Mouse (Mus musculus): ENCODE results near the gene AY074887.
"Not testable (repeated sequence)": the region's sequence is repeated elsewhere in the genome, so short reads cannot be mapped to it uniquely, and the experiment has no call there.

AY074887 gene

GRCm38 (mm10) chr9:54950575-54951321, at the start of gene AY074887, which contains the start of gene Psma4:
AY074887 (minus strand) TSS chr9:54950998.
Psma4 (plus strand) TSS chr9:54950790.
- DNase-seq (ENCODE audit: low read depth, low spot score) = peak; percentile 98

- no peak for DNase-seq (ENCODE audit: low read depth, low spot score)
These were observed 44.8 kb upstream of the AY074887 start for GRCm38 (mm10) chr9:54995645-54996044.

- DNase-seq (ENCODE audit: low read depth, low spot score) = peak; percentile 57
These were observed 43.6 kb upstream of the AY074887 start for GRCm38 (mm10) chr9:54994381-54994780.

DNA sequence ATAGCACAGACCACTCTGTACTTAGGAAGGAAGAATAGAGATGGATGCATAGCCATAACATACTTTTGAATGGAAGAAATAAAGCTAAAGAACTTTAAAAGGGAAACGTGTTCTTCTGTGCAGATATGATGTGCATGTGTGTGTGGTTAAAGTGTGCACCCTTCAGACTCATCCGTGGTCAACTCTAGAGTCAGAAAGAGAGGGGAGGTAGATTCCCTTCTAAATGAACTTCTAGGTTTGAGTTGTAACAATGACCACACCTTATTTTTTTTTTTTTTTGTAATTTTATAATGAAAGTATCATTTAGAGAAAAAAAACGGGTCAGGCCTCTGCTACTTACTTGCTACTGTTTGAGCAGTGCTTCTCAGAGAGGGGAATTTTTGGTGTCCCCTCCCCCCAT, 39.6 kb upstream of the AY074887 start:
- no peak for DNase-seq (ENCODE audit: low read depth, low spot score)

- no peak for DNase-seq (ENCODE audit: low read depth, low spot score)
These were observed 31.6 kb upstream of the AY074887 start for GRCm38 (mm10) chr9:54982401-54982800.

DNA sequence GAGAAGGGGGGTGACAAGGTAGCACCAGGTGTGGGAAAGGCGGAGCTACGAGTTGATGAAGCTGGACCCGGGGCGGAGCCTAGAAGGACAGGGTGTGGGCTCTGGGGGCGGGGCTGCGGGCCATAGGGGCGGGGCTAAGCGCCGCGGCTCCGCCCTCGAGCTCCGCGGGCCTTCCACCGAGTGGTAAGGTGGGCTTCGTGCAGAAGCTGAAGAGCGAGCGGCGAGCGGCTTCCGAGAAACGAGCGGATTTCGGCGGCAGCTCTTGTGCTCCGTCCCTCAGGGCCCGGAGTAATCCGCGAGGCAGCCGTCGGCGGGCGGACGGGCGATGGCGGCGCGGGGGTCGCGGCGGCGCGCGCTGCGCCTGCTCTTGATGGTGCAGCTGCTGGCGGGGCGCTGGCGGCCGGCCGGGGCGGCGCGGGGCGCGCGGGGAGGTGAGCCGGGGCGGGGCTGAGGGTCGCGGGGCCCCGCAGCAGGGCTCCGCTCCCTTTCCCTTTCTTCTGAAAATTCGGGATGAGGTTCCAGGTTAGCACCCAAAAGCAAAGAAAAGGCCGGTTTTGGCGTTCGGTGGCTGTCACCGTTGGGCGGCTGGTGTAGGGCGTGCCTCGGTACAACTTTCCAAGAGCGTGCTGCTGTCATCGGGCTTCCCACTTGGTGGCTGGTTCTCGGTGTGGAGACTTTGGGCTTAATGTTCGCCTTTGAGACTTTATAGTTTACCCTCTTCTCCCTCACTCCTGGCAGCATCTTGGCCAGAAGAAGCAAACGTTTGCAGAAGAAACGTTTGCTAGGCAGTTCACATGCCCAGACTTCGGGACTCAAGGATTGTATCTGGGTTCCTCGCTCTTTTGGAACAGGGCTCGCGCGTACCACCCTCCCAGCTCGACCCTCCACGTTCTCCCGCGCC, 30.7 kb upstream of the AY074887 start:
- peak; percentile 85 for DNase-seq (ENCODE audit: low read depth, low spot score)

DNA sequence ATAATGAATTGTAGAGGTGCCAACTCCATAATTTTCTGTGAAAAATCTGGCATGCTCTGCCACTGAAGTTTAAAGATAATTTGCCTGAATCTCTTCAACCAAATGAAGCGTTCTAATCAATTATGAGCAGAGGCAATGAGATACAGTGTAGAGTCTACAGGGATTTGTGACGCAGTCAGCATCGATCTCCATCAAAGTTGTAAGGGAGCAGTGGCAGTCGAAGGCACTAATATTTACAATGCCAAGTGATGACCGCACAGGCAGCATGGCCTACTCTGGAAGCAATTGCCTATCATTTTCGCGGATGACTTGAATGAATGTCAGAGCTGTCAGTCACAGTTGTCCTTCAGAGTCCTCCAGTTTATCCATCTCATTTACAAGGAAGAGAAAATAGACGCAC, 29.9 kb upstream of the AY074887 start, which contains the start of gene Chrna5:
Gene Chrna5, plus strand, starts transcription at position 207 of the 400 bp plus-strand sequence.
- DNase-seq (ENCODE audit: low read depth, low spot score) = no peak

DNA sequence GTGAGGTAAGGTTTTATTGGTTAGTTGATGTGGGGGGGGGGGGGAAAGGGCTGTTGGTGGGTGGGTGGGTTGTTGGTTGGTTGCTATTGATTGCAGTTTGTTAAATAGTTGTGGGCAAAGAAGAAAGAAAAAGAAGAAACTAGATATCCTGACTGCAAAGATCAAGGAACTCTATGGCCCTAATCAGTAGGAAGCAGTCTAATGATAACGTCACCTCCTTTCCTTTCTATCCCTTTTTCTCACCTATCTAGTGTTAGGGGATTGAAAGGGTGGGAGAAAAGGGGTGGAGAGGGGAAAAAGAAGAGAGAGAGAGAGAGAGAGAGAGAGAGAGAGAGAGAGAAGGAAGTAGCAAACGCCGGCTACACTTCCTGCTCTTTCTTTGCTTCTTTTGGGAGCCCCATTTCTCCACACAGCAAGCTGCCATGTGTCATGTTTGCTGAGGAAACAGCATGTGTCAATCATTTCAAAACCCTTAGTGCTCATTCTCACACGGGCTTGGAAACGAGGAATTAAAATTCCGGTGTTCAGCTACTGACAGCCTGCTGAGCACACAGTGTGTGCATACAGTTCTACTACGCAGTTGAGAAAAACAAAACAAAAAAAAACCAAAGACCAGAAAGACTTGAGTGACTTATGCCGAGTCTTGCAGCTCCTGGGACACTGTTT, 19.3 kb upstream of the AY074887 start:
- DNase-seq (ENCODE audit: low read depth, low spot score) = no peak

DNA sequence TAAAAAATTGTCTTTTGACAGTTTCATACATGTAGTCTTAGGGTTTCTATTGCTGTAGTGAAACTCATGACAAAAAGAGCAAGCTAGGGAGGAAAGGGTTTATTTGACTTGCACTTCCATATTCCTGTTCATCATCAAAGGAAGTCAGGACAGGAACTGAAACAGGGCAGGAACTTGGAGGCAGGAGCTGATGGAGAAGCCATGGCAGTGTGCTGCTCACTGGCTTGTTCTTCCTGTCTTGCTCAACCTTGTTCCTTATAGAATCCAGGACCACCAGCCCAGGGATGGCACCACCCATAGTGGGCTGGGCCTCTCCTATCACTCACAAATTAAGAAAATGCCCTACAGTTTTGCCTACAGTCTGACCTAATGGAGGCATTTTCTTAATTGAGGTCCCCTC, 12.9 kb upstream of the AY074887 start:
- DNase-seq (ENCODE audit: low read depth, low spot score) = no peak

DNA sequence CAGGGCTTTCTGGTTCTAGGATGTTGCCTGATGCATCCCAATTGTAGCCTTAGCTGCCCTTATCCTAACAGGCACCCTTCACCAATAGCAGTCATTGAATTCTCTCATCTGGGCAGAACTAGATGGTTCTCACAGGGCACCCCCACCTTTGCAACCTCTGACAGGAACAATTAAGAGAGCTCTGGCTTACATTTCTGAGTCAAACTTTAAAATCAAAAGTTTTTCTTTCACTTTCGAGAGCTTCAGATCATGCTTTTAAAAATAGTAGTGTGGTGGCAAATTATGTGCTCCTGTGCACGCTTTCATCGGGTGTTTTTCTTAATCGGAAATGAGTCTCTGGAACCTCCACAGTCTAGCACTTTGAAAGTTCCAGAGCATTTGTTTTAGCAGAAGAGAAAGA, 10.3 kb upstream of the AY074887 start:
- no peak for DNase-seq (ENCODE audit: low read depth, low spot score)

DNA sequence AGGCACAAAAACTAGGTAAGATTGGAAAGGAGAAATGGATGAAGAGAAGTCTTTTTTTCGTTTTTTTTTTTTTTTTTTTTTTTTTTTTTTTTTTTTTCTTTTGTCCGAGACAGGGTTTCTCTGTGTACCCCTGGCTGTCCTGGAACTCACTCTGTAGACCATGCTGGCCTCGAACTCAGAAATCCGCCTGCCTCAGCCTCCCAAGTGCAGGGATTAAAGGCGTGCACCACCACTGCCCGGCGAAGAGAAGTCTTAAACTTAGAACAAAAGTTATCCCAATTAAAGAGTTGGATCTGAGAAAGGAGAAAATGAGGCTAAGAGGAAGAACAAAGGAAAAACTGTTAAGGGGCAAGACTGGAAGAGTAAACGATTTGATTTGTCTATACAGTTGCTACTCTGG, 636 bp downstream of the AY074887 start:
- not testable (repeated sequence) for DNase-seq (ENCODE audit: low read depth, low spot score)

DNA sequence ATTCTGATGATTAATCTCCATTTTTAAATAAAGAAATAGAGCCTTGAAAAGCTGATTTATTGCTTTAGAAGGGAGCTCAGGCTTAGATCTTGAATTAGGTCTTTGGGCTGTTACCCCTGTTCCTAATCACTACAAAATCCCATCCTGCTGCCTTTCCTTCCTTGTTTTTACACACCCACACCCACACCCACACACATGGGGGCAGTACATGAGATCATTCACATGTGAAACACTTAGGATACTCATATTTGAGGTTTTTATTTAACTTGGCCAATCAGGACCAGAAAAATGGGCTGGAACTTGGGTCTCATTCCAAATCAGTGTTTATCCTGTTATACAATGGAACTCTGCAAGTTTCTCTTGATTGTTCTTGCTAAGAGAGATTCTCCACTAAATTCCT, 1.3 kb downstream of the AY074887 start:
- DNase-seq (ENCODE audit: low read depth, low spot score) = no peak

GRCm38 (mm10) chr9:54946256-54946655, 4.5 kb downstream of the AY074887 start:
- peak; percentile 17 for DNase-seq (ENCODE audit: low read depth, low spot score)

- no peak for DNase-seq (ENCODE audit: low read depth, low spot score)
These were observed 6.3 kb downstream of the AY074887 start for GRCm38 (mm10) chr9:54944467-54944866.

- no peak for DNase-seq (ENCODE audit: low read depth, low spot score)
These were observed 8.7 kb downstream of the AY074887 start for GRCm38 (mm10) chr9:54942071-54942470.

DNA sequence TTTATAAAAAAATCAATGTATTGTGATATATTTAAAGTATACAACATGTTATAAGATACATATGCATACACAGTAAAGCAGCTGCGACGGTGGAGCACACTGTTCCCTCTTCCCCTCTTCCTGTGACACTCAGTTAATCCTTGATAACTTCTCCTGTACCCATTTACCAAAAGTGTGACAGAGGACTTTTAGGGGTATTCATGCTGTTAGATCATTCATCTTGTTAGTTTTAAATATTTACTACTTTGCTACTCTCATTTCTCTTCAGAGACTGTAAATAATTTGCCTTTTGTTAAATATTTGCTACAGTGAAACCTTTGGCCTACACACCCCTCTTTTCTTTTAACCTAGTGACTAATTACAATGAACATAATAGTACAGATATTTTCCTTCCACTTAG, 18.4 kb downstream of the AY074887 start:
- no peak for DNase-seq (ENCODE audit: low read depth, low spot score)

DNA sequence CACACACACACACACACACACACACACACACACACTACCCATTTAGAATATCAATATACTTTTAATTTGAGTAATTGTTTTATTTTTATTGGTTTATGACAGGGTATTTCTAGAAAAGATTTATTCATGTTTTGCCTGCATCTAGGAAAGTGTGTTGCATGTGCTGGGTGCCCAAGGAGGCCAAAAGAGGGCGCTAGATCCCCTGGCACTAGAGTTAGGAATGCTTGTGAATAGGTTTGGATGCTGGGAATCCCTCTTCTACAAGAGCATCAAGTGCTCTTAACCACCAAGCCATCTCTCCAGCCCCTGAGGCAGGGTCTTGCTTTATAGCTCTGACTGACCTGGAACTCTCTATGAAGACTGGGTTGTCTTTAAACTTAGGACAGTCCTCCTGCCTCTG, 19.0 kb downstream of the AY074887 start:
- DNase-seq (ENCODE audit: low read depth, low spot score) = peak; percentile 80

- no peak for DNase-seq (ENCODE audit: low read depth, low spot score)
These were observed 20.1 kb downstream of the AY074887 start for GRCm38 (mm10) chr9:54930741-54931140.

- DNase-seq (ENCODE audit: low read depth, low spot score) = no peak
These were observed 30.9 kb downstream of the AY074887 start for GRCm38 (mm10) chr9:54919946-54920345.

GRCm38 (mm10) chr9:54918781-54919180, 32.0 kb downstream of the AY074887 start:
- DNase-seq (ENCODE audit: low read depth, low spot score) = no peak

DNA sequence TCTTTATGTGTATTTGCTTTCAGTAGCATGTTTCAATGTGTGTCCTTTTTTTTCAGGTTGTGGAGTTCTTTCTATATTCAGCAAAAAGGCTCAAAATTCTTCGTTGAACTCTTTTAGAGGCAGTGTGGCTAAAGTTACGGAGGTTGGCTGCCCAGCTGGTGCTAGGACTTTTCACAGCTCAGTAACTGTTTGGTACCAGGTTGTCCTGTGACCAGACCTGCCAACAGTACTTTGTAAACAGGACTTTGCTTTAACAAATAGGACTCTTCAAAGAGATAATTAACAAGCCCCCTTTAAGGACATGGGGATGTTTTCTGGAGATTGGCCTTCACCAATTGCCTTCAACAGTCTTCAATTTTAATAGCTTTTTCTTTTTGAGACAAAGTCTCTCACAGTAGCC, 32.6 kb downstream of the AY074887 start:
- DNase-seq (ENCODE audit: low read depth, low spot score) = no peak

All from ZHBTc4 (cell line).